Mouse (Mus musculus) limb, embryonic 11.5 days (tissue): ENCODE measurements around the gene Serinc4. TPM values are rescaled to one million over a fixed set of nuclear protein-coding genes. Genes with fewer than 3 reads are reported as not detected.
"Not testable (repeated sequence)": the region's sequence is repeated elsewhere in the genome, so short reads cannot be mapped to it uniquely, and the experiment has no call there.

Experiments
- ATAC-seq: fragments of 200-750 bp; cut with Nextera tagmentation; 2 replicates; pipeline ENCODE4 v1.8.0; 2017; ENCODE audit warnings: low read depth; ENCODE audit not compliant: insufficient number of reproducible peaks, low FRiP score, low TSS enrichment
- DNase-seq: peaks from one replicate; pipeline ENCODE4 v3.0.0-alpha.2; 2015; ENCODE audit warnings: low spot score
- H3K27ac ChIP-seq: fragments of 300-500 bp; sonication (generic); replicated peaks from 2 replicates; pipeline ENCODE4 v1.5.1; 2014; ENCODE audit warnings: low read depth, mild to moderate bottlenecking, low read length
- H3K27me3 ChIP-seq: fragments of 300-500 bp; sonication (generic); 2 replicates; pipeline ENCODE4 v1.6.1; 2014; ENCODE audit warnings: mild to moderate bottlenecking, low read length, mixed read lengths; ENCODE audit not compliant: control insufficient read depth, insufficient read depth
- H3K36me3 ChIP-seq: fragments of 300-500 bp; sonication (generic); 2 replicates; pipeline ENCODE4 v1.6.1; 2014; ENCODE audit warnings: mild to moderate bottlenecking, low read length, moderate library complexity, mixed read lengths; ENCODE audit not compliant: control insufficient read depth, insufficient read depth
- H3K4me1 ChIP-seq: fragments of 300-500 bp; sonication (generic); 2 replicates; pipeline ENCODE4 v1.6.1; 2014; ENCODE audit warnings: low read length, mixed read lengths; ENCODE audit not compliant: control insufficient read depth, insufficient read depth
- H3K4me2 ChIP-seq: fragments of 300-500 bp; sonication (generic); 2 replicates; pipeline ENCODE4 v1.6.1; 2014; ENCODE audit warnings: low read depth, mild to moderate bottlenecking, moderate library complexity; ENCODE audit not compliant: severe bottlenecking
- H3K4me3 ChIP-seq: fragments of 300-500 bp; sonication (generic); 2 replicates; pipeline ENCODE4 v1.5.1; 2014; ENCODE audit warnings: low read depth, low read length
- H3K9ac ChIP-seq: fragments of 300-500 bp; sonication (generic); 2 replicates; pipeline ENCODE4 v1.6.1; 2014; ENCODE audit warnings: mild to moderate bottlenecking, low read length
- H3K9me3 ChIP-seq: fragments of 300-500 bp; sonication (generic); 2 replicates; pipeline ENCODE4 v1.6.1; 2016; ENCODE audit warnings: low read length; ENCODE audit not compliant: control insufficient read depth
- WGBS: fragments of 180-500 bp; shearing (Covaris S2); extraction: QIAGEN DNeasy Blood & Tissue Kit; methylation state at CpG from one replicate; pipeline ENCODE4 v1.1.7; 2014; 5-methylcytosine and 5-hydroxymethylcytosine counted together
- polyA plus RNA-seq: library from polyadenylated mRNA; unstranded; fragments of >200 nt; fragmentation: Nextera tagmentation; extraction: Ambion mirVana; gene quantifications from 2 replicates; pipeline ENCODE4 v1.2.1, GENCODE M21; 2014

Serinc4 gene
- polyA plus RNA-seq, 1 experiment from 2014 or later, result 0.12 TPM

DNA sequence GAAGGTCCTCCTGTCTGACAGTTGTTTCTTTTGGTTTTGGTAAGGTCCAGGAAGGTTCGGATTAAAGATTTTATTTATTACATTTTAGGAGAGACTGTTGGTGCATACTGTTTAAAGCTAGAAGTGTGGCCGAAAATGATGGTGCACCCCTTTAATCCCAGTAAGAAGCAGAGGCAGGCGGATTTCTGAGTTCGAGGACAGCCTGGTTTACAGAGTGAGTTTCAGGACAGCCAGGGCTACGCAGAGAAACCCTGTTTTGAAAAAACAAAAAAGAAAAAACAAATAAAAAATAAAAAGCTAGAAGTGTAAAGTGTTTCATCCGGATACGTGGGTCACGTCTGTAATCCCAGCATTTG lies 17.6 kb upstream of the Serinc4 start:
- ATAC-seq (no peak; the same call in 1 of the 2 replicates), DNase-seq (no peak)
- H3K9me3 ChIP-seq, result no peaks in the 10 kb centered on the region
- no peaks in the 10 kb centered on the region for H3K36me3 ChIP-seq
- no peaks in the 10 kb centered on the region for H3K4me1 ChIP-seq
- WGBS, result 35% methylated on average over 8 of the region's 8 CpGs
- H3K27me3 ChIP-seq, result no peaks in the 10 kb centered on the region
- H3K4me3 ChIP-seq, result peak overlapping the region; percentile 58
- H3K4me2 ChIP-seq, result peak overlapping the region; percentile 54
- peak overlapping the region; percentile 64; the same call in 1 of the 2 replicates for H3K9ac ChIP-seq
- no peak overlapping the region for H3K27ac ChIP-seq

- WGBS, result 7% methylated on average over 38 of the region's 41 CpGs
- Histone ChIP-seq H3K4me2 (peak within 1 kb of the TSS; percentile 54), H3K4me3 (peak within 1 kb of the TSS; percentile 58), H3K9ac (peak within 1 kb of the TSS; percentile 64)
- peak; percentile 84 for DNase-seq
- H3K36me3 ChIP-seq, H3K27ac ChIP-seq, H3K9me3 ChIP-seq, H3K4me1 ChIP-seq, H3K27me3 ChIP-seq: not testable (repeated sequence)
- ATAC-seq, result peak; percentile 72
These were observed 17.0 kb upstream of the Serinc4 start, which contains the start of gene Mfap1b for GRCm38 (mm10) chr2:121473301-121474179. Mfap1b (minus strand) TSS chr2:121474067.

GRCm38 (mm10) chr2:121472783-121473182 lies 16.2 kb upstream of the Serinc4 start:
- not testable (repeated sequence) for H3K9ac ChIP-seq, H3K27me3 ChIP-seq, H3K4me1 ChIP-seq, H3K4me3 ChIP-seq, H3K36me3 ChIP-seq, H3K4me2 ChIP-seq, H3K27ac ChIP-seq, H3K9me3 ChIP-seq, DNase-seq, ATAC-seq
- 92% methylated on average over 3 of the region's 3 CpGs for WGBS

DNA sequence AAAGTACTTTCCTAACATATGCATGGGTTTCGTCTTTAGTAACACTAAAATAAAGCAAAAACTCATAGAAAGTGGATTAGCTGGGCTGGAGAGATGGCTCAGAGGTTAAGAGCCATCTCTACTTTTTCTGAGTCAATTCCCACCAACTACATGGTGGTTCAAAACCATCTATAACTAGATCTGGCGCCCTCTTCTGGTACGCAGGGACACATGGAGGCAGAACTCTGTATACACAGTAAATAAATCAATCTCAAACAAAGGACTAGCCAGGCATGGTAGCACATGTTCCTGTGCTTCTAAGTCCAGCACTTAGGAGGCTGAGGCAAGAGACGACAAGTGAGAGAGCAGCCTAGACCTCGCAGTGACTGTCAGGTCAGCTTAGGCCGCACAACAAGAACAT lies 12.4 kb upstream of the Serinc4 start:
- H3K36me3 ChIP-seq, H3K9ac ChIP-seq, H3K9me3 ChIP-seq, H3K27ac ChIP-seq, H3K4me3 ChIP-seq, ATAC-seq, H3K4me1 ChIP-seq, H3K27me3 ChIP-seq, H3K4me2 ChIP-seq, DNase-seq: not testable (repeated sequence)
- WGBS, result 91% methylated on average over 2 of the region's 6 CpGs

DNA sequence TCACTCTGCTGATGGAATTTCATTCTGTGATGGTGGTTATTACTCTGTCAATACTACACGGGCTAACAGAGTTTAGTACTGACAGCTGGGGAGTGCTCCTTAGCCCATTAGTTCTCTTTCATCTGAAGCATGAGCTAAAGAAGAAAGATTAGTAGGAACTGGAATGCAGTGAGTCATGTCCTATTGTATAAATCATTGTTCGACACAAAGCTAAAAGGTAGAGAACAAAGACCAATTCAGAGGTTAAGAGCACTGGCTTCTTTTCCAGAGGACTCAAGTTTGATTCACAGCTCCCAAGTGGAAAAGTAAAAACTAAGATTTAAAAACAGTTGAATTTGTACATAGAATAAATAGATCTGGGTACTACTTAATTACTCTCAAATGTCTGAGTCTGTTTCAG lies 3.5 kb upstream of the Serinc4 start:
- H3K4me1 ChIP-seq, result peaks cover 3% of the 10 kb centered on the region; the same call in 1 of the 2 replicates
- 82% methylated on average over 2 of the region's 2 CpGs for WGBS
- no peaks in the 10 kb centered on the region; the same call in 1 of the 2 replicates for H3K36me3 ChIP-seq
- no peak overlapping the region for H3K4me2 ChIP-seq
- no peaks in the 10 kb centered on the region for H3K9me3 ChIP-seq
- no peak overlapping the region for H3K4me3 ChIP-seq
- H3K27me3 ChIP-seq, result no peaks in the 10 kb centered on the region
- no peak overlapping the region for H3K9ac ChIP-seq
- ATAC-seq (no peak), DNase-seq (no peak)
- no peak overlapping the region for H3K27ac ChIP-seq

GRCm38 (mm10) chr2:121455534-121455933 lies 1.0 kb downstream of the Serinc4 start:
- 76% methylated on average over 5 of the region's 5 CpGs for WGBS
- Histone ChIP-seq H3K27me3 (no peaks in the 10 kb centered on the region), H3K9ac (no peak overlapping the region), H3K36me3 (peaks cover 7% of the 10 kb centered on the region; the same call in 1 of the 2 replicates), H3K27ac (no peak overlapping the region), H3K4me1 (peaks cover 8% of the 10 kb centered on the region; the same call in 1 of the 2 replicates), H3K4me3 (no peak overlapping the region), H3K9me3 (no peaks in the 10 kb centered on the region), H3K4me2 (no peak overlapping the region)
- ATAC-seq (no peak), DNase-seq (no peak)

DNA sequence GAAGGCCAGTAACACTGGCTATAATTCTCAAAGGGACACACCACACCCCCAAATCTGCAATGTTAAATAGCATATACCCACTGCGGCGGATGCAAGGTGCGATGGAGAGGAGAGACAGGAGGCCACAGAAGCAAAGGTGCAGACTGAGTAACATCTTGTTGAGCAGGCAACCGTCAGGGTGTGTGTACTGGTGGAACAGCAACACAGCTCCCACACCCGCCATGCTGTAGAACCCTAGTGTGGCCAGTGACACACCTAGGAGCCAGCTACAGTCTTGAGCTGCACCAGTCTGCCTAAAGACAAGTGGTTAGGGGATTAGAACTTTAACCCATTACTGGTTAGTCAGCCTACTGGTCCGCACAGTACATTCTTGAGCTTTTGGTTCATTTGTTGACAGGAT lies 2.7 kb downstream of the Serinc4 start:
- Histone ChIP-seq H3K4me3 (no peak overlapping the region), H3K4me2 (no peak overlapping the region), H3K9ac (no peak overlapping the region), H3K27me3 (no peaks in the 10 kb centered on the region), H3K27ac (no peak overlapping the region), H3K4me1 (peaks cover 13% of the 10 kb centered on the region), H3K9me3 (no peaks in the 10 kb centered on the region), H3K36me3 (peaks cover 7% of the 10 kb centered on the region; the same call in 1 of the 2 replicates)
- ATAC-seq, result no peak
- WGBS, result 85% methylated on average over 6 of the region's 6 CpGs
- DNase-seq, result no peak

GRCm38 (mm10) chr2:121452990-121453389 lies 3.6 kb downstream of the Serinc4 start, which contains the start of gene Hypk:
Hypk (plus strand) TSS chr2:121453290.
- WGBS, result 87% methylated on average over 4 of the region's 4 CpGs
- no peak for DNase-seq
- Histone ChIP-seq H3K4me2 (no peak within 1 kb of the TSS), H3K27ac (no peak within 1 kb of the TSS), H3K9ac (no peak within 1 kb of the TSS), H3K36me3 (peaks cover 7% of the 10 kb centered on the region; the same call in 1 of the 2 replicates), H3K9me3 (no peaks in the 10 kb centered on the region), H3K27me3 (no peaks in the 10 kb centered on the region), H3K4me3 (no peak within 1 kb of the TSS), H3K4me1 (peaks cover 15% of the 10 kb centered on the region)
- no peak for ATAC-seq
